Mouse (Mus musculus) ES-E14 (cell line): Measurements from ENCODE around the gene Klf3.

Experiments
- CHD2 ChIP-seq: IDR thresholded peaks from 2 replicates; pipeline ENCODE4 v1.6.1; 2014; ENCODE audit warnings: mild to moderate bottlenecking, low read depth, low read length, inconsistent platforms
- HCFC1 ChIP-seq: IDR thresholded peaks from 2 replicates; pipeline ENCODE4 v1.6.1; 2012; ENCODE audit warnings: low read length, inconsistent platforms, borderline replicate concordance; ENCODE audit not compliant: insufficient read depth
- ZC3H11A ChIP-seq: IDR thresholded peaks from 2 replicates; pipeline ENCODE4 v1.6.1; 2012; ENCODE audit warnings: low read depth, mild to moderate bottlenecking, inconsistent platforms, low read length, borderline replicate concordance

DNA sequence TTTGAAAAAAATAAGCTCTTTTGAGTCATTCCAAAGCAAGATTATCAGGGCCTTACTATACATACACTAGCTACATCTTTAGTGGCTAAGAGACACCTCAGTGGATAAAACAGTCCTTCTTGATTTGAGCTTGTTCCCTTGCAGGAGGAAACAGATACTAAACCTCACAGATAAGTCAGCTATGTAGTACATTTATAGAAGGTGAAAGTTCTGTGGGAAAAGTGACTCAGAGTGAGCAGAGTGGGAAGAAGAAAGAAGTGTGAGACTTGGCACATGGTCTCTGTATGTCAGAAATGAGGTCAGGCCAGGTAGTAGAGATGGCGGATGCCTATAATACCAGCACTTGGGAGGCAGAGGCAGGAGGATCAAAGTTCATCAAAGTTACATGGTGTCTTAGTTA lies 37.4 kb upstream of the Klf3 start:
- TF ChIP-seq ZC3H11A, result no peak
- TF ChIP-seq CHD2, result no peak
- no peak for TF ChIP-seq HCFC1
